Mouse (Mus musculus): ENCODE data around the gene Masp1. TPM values are rescaled to one million over a fixed set of nuclear protein-coding genes. Genes with fewer than 3 reads are reported as not detected.

Gene Masp1
- polyA plus RNA-seq, 1 experiment from 2014 or later = 47.4 TPM

DNA sequence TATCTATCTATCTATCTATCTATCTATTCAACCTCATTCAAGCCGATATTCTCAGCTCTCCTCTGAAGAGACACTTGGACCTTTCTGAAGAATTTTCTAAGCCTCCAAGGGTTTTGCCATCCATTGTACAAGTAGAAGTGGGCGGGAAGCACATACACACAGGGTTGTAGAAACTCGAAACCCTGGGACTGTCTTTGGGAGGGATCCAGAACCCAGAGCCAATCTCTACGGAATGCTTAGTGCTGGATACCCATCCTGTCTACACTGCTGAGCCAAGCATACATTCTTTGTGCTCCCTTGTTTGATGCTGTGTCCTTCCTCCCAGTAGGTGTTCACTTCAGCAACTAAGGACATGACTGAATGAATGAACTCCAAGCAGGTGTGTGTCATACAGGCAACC lies 22.3 kb upstream of the Masp1 start:
- 67% methylated on average over 4 of the region's 4 CpGs for whole genome bisulfite sequencing
- no peak for ATAC-seq
- Histone ChIP-seq H3K4me2 (ENCODE audit: low read length) (no peak overlapping the region), H3K9ac (ENCODE audit: low read length) (no peak overlapping the region), H3K27ac (ENCODE audit: low read depth, low read length) (no peak overlapping the region), H3K4me1 (ENCODE audit: control insufficient read depth, insufficient read depth, low read length) (no peaks in the 10 kb centered on the region), H3K4me3 (ENCODE audit: low read depth, low read length) (no peak overlapping the region), H3K36me3 (ENCODE audit: control insufficient read depth, insufficient read depth, low read length) (no peaks in the 10 kb centered on the region), H3K27me3 (replicated peaks; ENCODE audit: control insufficient read depth, insufficient read depth, low read length) (no peaks in the 10 kb centered on the region), H3K9me3 (replicated peaks; ENCODE audit: control insufficient read depth, low read length) (no peaks in the 10 kb centered on the region)
- DNase-seq (ENCODE audit: low spot score) = no peak

GRCm38 (mm10) chr16:23541046-23541445 lies 20.4 kb upstream of the Masp1 start:
- H3K36me3 ChIP-seq (ENCODE audit: control insufficient read depth, insufficient read depth, low read length) = no peaks in the 10 kb centered on the region
- H3K9me3 ChIP-seq (replicated peaks; ENCODE audit: control insufficient read depth, low read length) = no peaks in the 10 kb centered on the region
- no peak overlapping the region for H3K27ac ChIP-seq (ENCODE audit: low read depth, low read length)
- 73% methylated on average over 4 of the region's 4 CpGs for WGBS
- no peak overlapping the region for H3K4me2 ChIP-seq (ENCODE audit: low read length)
- no peak overlapping the region for H3K4me3 ChIP-seq (ENCODE audit: low read depth, low read length)
- ATAC-seq (no peak), DNase-seq (ENCODE audit: low spot score) (no peak)
- no peaks in the 10 kb centered on the region for H3K27me3 ChIP-seq (replicated peaks; ENCODE audit: control insufficient read depth, insufficient read depth, low read length)
- no peak overlapping the region for H3K9ac ChIP-seq (ENCODE audit: low read length)
- H3K4me1 ChIP-seq (ENCODE audit: control insufficient read depth, insufficient read depth, low read length) = no peaks in the 10 kb centered on the region

DNA sequence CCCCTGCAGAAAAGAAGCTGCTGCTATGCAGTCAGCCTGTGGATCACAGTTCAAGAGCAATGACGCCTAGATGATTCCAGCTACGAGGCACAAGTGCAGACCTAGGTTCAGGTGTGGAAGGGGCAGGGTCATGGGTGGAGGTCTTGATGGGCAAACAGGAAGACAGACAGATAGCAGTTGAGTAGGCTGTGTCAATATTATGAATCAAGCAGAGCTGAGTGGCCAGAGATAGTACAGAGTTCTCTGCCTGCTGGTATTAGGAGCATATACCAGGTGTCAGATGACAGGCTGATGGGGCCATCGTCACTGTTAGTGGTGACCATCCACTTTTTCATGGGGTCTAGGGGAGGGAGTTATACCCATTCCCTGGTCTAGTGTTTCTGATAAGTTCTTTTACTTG lies 13.1 kb upstream of the Masp1 start:
- Histone ChIP-seq H3K4me1 (ENCODE audit: control insufficient read depth, insufficient read depth, low read length) (no peaks in the 10 kb centered on the region), H3K27me3 (replicated peaks; ENCODE audit: control insufficient read depth, insufficient read depth, low read length) (no peaks in the 10 kb centered on the region), H3K4me2 (ENCODE audit: low read length) (no peak overlapping the region), H3K9me3 (replicated peaks; ENCODE audit: control insufficient read depth, low read length) (no peaks in the 10 kb centered on the region), H3K27ac (ENCODE audit: low read depth, low read length) (no peak overlapping the region), H3K36me3 (ENCODE audit: control insufficient read depth, insufficient read depth, low read length) (no peaks in the 10 kb centered on the region), H3K4me3 (ENCODE audit: low read depth, low read length) (no peak overlapping the region), H3K9ac (ENCODE audit: low read length) (no peak overlapping the region)
- ATAC-seq (no peak), DNase-seq (ENCODE audit: low spot score) (no peak)
- WGBS = 86% methylated on average over 3 of the region's 3 CpGs

GRCm38 (mm10) chr16:23529186-23529585 lies 8.6 kb upstream of the Masp1 start:
- 84% methylated on average over 4 of the region's 4 CpGs for WGBS
- ATAC-seq = no peak
- H3K4me2 ChIP-seq (ENCODE audit: low read length) = no peak overlapping the region
- DNase-seq (ENCODE audit: low spot score) = no peak
- H3K9me3 ChIP-seq (replicated peaks; ENCODE audit: control insufficient read depth, low read length) = no peaks in the 10 kb centered on the region
- H3K36me3 ChIP-seq (ENCODE audit: control insufficient read depth, insufficient read depth, low read length) = no peaks in the 10 kb centered on the region
- no peak overlapping the region for H3K27ac ChIP-seq (ENCODE audit: low read depth, low read length)
- no peak overlapping the region for H3K9ac ChIP-seq (ENCODE audit: low read length)
- H3K27me3 ChIP-seq (replicated peaks; ENCODE audit: control insufficient read depth, insufficient read depth, low read length) = no peaks in the 10 kb centered on the region
- no peaks in the 10 kb centered on the region for H3K4me1 ChIP-seq (ENCODE audit: control insufficient read depth, insufficient read depth, low read length)
- H3K4me3 ChIP-seq (ENCODE audit: low read depth, low read length) = no peak overlapping the region

DNA sequence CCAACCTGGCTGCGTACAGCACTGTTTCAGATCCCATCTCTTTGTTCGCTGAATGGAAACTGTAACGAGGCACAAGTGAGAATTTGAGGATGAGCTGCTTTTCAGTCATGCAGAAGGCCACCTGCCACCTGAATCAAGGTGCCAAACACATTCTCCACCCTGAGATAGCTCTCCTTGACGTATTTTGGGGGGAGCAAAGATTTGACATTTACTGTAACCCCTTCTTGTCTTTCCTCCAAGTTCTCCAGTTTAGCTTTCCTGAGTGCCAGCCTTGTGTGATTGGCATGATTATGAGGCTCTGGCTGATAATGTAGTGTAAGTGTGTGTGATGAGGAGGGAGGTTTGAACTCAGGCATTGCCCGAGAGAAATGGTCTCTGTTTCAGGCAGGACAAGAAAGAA lies 1.5 kb upstream of the Masp1 start:
- Histone ChIP-seq H3K4me3 (ENCODE audit: low read depth, low read length) (no peak overlapping the region), H3K27me3 (replicated peaks; ENCODE audit: control insufficient read depth, insufficient read depth, low read length) (no peaks in the 10 kb centered on the region), H3K36me3 (ENCODE audit: control insufficient read depth, insufficient read depth, low read length) (no peaks in the 10 kb centered on the region), H3K27ac (ENCODE audit: low read depth, low read length) (peak overlapping the region; percentile 95), H3K9ac (ENCODE audit: low read length) (no peak overlapping the region), H3K9me3 (replicated peaks; ENCODE audit: control insufficient read depth, low read length) (no peaks in the 10 kb centered on the region), H3K4me1 (ENCODE audit: control insufficient read depth, insufficient read depth, low read length) (peaks cover 35% of the 10 kb centered on the region), H3K4me2 (ENCODE audit: low read length) (peak overlapping the region; percentile 58; the same call in 1 of the 2 replicates)
- DNase-seq (ENCODE audit: low spot score) (peak; percentile 61), ATAC-seq (no peak)
- 50% methylated on average over 5 of the region's 5 CpGs for WGBS

DNA sequence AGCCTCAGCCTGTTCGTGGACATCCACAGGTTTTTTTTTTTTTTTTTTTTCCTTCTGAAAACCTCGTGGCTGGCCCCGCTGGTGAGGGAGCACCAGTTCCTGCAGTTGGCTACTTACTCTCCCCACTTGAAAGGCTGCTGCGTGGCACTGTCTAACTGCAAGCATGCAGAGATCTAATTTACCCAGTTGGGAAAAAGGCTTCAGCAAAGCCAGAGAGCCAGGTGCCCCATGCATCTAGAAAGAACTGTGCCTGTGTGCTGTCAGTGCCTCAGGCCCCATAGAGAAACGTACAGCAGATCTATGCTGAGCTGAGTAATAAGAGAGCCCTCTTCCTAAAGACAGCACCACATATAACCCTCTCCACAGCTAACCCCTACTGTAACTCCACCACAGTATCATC lies 477 bp upstream of the Masp1 start:
- peak; percentile 59 for DNase-seq (ENCODE audit: low spot score)

GRCm38 (mm10) chr16:23519771-23520170 lies 844 bp downstream of the Masp1 start:
- peaks cover 50% of the 10 kb centered on the region for H3K4me1 ChIP-seq (ENCODE audit: control insufficient read depth, insufficient read depth, low read length)
- peak; percentile 73 for DNase-seq (ENCODE audit: low spot score)

More for the DNA sequence above, 477 bp upstream of the Masp1 start:
- H3K27me3 ChIP-seq (replicated peaks; ENCODE audit: control insufficient read depth, insufficient read depth, low read length) = no peaks in the 10 kb centered on the region
- H3K27ac ChIP-seq (ENCODE audit: low read depth, low read length) = peak overlapping the region; percentile 95
- H3K4me1 ChIP-seq (ENCODE audit: control insufficient read depth, insufficient read depth, low read length) = peaks cover 45% of the 10 kb centered on the region
- peak overlapping the region; percentile 49 for H3K4me3 ChIP-seq (ENCODE audit: low read depth, low read length)
- peak overlapping the region; percentile 58 for H3K4me2 ChIP-seq (ENCODE audit: low read length)
- WGBS = 2% methylated on average over 5 of the region's 5 CpGs
- H3K9me3 ChIP-seq (replicated peaks; ENCODE audit: control insufficient read depth, low read length) = no peaks in the 10 kb centered on the region
- peak overlapping the region; percentile 78 for H3K9ac ChIP-seq (ENCODE audit: low read length)
- ATAC-seq = no peak
- H3K36me3 ChIP-seq (ENCODE audit: control insufficient read depth, insufficient read depth, low read length) = no peaks in the 10 kb centered on the region

GRCm38 (mm10) chr16:23518567-23519369 lies 1.8 kb downstream of the Masp1 start:
- peaks cover 50% of the 10 kb centered on the region for H3K4me1 ChIP-seq (ENCODE audit: control insufficient read depth, insufficient read depth, low read length)
- DNase-seq (ENCODE audit: low spot score) (peak; percentile 91), ATAC-seq (peak; percentile 49)
- H3K27me3 ChIP-seq (replicated peaks; ENCODE audit: control insufficient read depth, insufficient read depth, low read length) = no peaks in the 10 kb centered on the region
- H3K9me3 ChIP-seq (replicated peaks; ENCODE audit: control insufficient read depth, low read length) = no peaks in the 10 kb centered on the region
- peaks cover 4% of the 10 kb centered on the region; the same call in 1 of the 2 replicates for H3K36me3 ChIP-seq (ENCODE audit: control insufficient read depth, insufficient read depth, low read length)
- H3K4me2 ChIP-seq (ENCODE audit: low read length) = peak overlapping the region; percentile 58
- H3K4me3 ChIP-seq (ENCODE audit: low read depth, low read length) = peak overlapping the region; percentile 49
- H3K9ac ChIP-seq (ENCODE audit: low read length) = peak overlapping the region; percentile 78; the same call in 1 of the 2 replicates
- peak overlapping the region; percentile 95 for H3K27ac ChIP-seq (ENCODE audit: low read depth, low read length)
- 39% methylated on average over 10 of the region's 10 CpGs for WGBS

More at GRCm38 (mm10) chr16:23519771-23520170, 844 bp downstream of the Masp1 start:
- no peak for ATAC-seq
- H3K9ac ChIP-seq (ENCODE audit: low read length) = peak overlapping the region; percentile 78
- 13% methylated on average over 1 of the region's 1 CpGs for WGBS
- H3K27me3 ChIP-seq (replicated peaks; ENCODE audit: control insufficient read depth, insufficient read depth, low read length) = no peaks in the 10 kb centered on the region
- no peaks in the 10 kb centered on the region for H3K36me3 ChIP-seq (ENCODE audit: control insufficient read depth, insufficient read depth, low read length)
- peak overlapping the region; percentile 95 for H3K27ac ChIP-seq (ENCODE audit: low read depth, low read length)
- peak overlapping the region; percentile 49 for H3K4me3 ChIP-seq (ENCODE audit: low read depth, low read length)
- no peaks in the 10 kb centered on the region for H3K9me3 ChIP-seq (replicated peaks; ENCODE audit: control insufficient read depth, low read length)
- H3K4me2 ChIP-seq (ENCODE audit: low read length) = peak overlapping the region; percentile 58

Measured in forebrain, embryonic 14.5 days (tissue).